Mouse (Mus musculus): ENCODE data around the gene Palld. TPM values are rescaled to one million over a fixed set of nuclear protein-coding genes. Genes with fewer than 3 reads are reported as not detected.

Gene Palld
- polyA plus RNA-seq, 1 experiment, result 58.2 TPM

DNA sequence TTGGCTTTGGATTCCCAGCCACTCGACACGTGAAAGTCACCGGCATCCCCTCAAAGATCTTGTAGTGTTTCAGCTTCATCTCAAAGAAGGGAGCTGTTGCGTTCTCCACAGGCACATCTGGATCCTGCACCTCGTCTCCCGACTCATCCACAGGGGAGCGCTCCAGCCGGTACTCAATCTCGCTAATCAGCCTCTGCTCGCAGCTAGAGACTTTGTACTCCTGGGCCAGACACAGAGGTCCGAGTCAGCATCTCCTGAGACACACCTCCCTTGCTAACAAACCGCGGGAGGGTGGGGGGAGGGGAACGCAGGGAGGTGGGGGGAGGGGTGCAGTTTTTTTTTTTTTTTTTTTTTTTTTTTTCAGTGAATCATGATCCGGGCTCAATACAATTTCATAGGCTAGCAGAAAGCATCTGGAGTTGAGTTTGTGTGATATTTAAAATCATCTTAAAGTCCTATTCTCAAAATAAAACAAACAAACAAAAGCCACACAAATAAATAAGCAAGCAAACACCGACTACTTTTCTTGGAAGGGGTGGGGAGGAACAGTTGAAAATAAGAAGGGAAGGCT, 369.0 kb downstream of the Palld start:
- Histone ChIP-seq H3K36me3 (ENCODE audit: control insufficient read depth, insufficient read depth, low read length) (peaks cover 50% of the 10 kb centered on the region), H3K27ac (ENCODE audit: insufficient read depth, low read depth, low read length) (no peak overlapping the region), H3K27me3 (ENCODE audit: control insufficient read depth, insufficient read depth, low read length) (no peaks in the 10 kb centered on the region), H3K4me3 (ENCODE audit: low read depth, low read length) (no peak overlapping the region), H3K4me1 (ENCODE audit: control insufficient read depth, insufficient read depth, insufficient read length, low read length) (peaks cover 8% of the 10 kb centered on the region)
- TF ChIP-seq CTCF (IDR thresholded peaks at IDR 0.05; ENCODE audit: extremely low read depth, insufficient read length, insufficient replicate concordance, low read depth, low read length), result peak; percentile 19; the same call in 1 of the 2 replicates
- no peak for TF ChIP-seq POLR2A (IDR thresholded peaks at IDR 0.05; ENCODE audit: low read depth, low read length)
- 52% methylated on average over 16 of the region's 16 CpGs for WGBS

DNA sequence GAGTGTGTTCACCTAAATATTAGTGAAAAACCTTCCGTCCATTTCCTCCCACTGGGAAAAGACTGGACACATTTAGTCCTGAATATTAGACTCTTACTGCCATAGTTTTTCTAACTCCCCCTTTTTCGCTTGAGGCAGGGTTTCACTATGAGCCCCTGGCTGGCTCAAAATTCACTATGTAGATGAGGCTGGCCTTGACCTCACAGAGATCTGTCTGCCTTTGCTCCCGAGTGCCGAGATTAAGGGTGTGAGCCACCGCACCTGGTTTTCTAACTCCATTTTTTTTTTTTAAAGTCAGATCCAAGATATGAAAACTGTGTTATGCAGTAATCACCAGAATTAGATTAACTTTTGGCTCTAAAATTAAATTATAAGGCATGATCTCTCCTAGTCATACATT, 369.7 kb downstream of the Palld start:
- H3K27ac ChIP-seq (ENCODE audit: insufficient read depth, low read depth, low read length), result no peak overlapping the region
- WGBS, result 86% methylated on average over 5 of the region's 5 CpGs
- TF ChIP-seq POLR2A (IDR thresholded peaks at IDR 0.05; ENCODE audit: low read depth, low read length) (no peak), CTCF (IDR thresholded peaks at IDR 0.05; ENCODE audit: extremely low read depth, insufficient read length, insufficient replicate concordance, low read depth, low read length) (no peak)
- H3K4me1 ChIP-seq (ENCODE audit: control insufficient read depth, insufficient read depth, insufficient read length, low read length), result peaks cover 11% of the 10 kb centered on the region
- H3K4me3 ChIP-seq (ENCODE audit: low read depth, low read length), result no peak overlapping the region
- no peaks in the 10 kb centered on the region for H3K27me3 ChIP-seq (ENCODE audit: control insufficient read depth, insufficient read depth, low read length)
- H3K36me3 ChIP-seq (ENCODE audit: control insufficient read depth, insufficient read depth, low read length), result peaks cover 45% of the 10 kb centered on the region

DNA sequence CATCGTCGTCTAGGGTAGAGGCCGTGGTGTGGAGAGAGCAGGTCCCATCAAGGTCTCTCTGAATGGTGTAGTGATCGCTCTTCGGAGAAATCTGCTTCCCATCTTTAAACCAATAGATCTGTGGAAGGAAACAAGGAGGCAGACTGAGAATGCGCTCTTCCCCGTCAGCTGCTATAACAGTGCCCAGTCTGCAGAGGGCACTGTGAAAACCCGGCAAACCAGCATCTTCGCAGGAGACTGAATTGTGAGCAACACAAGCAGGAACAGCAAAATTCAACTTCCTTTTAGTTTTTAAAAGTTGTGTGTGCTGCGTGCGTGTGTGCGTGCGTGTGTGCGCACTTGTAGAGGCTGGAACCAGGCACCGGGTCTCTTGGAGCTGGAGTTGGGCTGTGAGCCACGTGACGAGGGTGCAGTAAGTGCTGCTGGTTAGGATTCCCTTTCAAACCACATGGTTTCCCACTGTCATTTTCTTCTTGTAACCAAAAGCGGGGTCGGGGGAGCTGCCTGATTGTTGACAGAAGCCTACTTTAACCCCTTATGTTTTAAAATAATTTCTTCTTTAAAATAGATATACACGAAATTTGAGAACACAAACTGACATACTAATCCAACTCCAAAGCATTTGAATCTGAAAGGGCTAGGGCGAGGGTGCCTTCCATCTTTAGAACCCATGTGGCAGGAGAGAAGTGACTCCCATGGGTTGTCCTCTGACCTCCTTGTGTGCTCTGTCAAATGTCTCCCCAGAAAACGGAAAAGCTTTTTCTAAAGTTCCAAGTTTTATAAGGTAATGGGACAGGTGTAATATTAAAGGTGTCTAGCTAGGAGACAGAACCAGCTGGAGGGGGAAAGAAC, 370.3 kb downstream of the Palld start:
- Histone ChIP-seq H3K36me3 (ENCODE audit: control insufficient read depth, insufficient read depth, low read length) (peaks cover 41% of the 10 kb centered on the region), H3K27me3 (ENCODE audit: control insufficient read depth, insufficient read depth, low read length) (no peaks in the 10 kb centered on the region), H3K4me1 (ENCODE audit: control insufficient read depth, insufficient read depth, insufficient read length, low read length) (peaks cover 11% of the 10 kb centered on the region), H3K27ac (ENCODE audit: insufficient read depth, low read depth, low read length) (no peak overlapping the region), H3K4me3 (ENCODE audit: low read depth, low read length) (no peak overlapping the region)
- 88% methylated on average over 22 of the region's 22 CpGs for WGBS
- TF ChIP-seq POLR2A (IDR thresholded peaks at IDR 0.05; ENCODE audit: low read depth, low read length) (no peak), CTCF (IDR thresholded peaks at IDR 0.05; ENCODE audit: extremely low read depth, insufficient read length, insufficient replicate concordance, low read depth, low read length) (peak; percentile 39; the same call in 1 of the 2 replicates)

DNA sequence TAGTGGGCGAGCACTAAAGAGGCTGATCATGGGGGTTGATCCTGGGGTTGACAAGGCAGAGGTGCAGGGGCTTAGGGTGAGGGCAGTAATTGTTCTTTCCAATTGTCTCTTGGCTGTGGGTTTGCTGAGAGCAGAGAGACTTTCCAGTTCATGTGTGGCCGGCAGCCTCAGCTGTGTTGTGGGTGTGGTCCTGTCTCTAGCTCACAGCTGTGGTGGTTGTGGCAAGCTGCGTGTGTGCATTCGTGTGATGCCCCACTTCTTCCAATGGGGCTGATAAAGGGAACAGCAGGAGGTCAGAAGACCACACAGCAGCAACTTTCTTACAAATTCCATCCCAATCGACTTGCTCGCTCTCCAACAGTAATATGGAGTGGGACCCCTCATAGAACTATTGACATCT, 373.8 kb downstream of the Palld start:
- Histone ChIP-seq H3K27ac (ENCODE audit: insufficient read depth, low read depth, low read length) (peak overlapping the region; percentile 38; the same call in 1 of the 2 replicates), H3K4me1 (ENCODE audit: control insufficient read depth, insufficient read depth, insufficient read length, low read length) (peaks cover 11% of the 10 kb centered on the region), H3K4me3 (ENCODE audit: low read depth, low read length) (no peak overlapping the region), H3K27me3 (ENCODE audit: control insufficient read depth, insufficient read depth, low read length) (no peaks in the 10 kb centered on the region), H3K36me3 (ENCODE audit: control insufficient read depth, insufficient read depth, low read length) (peaks cover 48% of the 10 kb centered on the region)
- WGBS, result 78% methylated on average over 6 of the region's 6 CpGs
- no peak for TF ChIP-seq POLR2A (IDR thresholded peaks at IDR 0.05; ENCODE audit: low read depth, low read length)
- no peak for TF ChIP-seq CTCF (IDR thresholded peaks at IDR 0.05; ENCODE audit: extremely low read depth, insufficient read length, insufficient replicate concordance, low read depth, low read length)

DNA sequence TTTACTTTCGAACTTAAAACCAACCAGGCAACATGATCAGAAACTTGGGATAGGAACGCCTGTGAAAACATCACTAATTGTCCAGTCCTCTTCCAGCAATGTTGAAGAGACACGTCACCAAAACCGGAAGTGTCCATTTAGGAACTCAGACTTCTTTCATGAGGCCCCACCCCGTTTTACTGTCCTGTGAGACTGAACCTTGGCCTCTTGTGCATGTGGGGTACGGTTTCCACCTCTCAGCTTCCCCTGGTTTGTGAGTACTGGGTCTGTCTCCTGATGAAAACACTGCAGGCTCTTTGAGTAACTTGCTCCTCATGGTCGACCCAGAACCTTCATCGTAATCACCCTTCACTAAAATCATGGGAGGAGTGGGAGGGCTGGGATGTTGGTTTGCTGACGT, 374.3 kb downstream of the Palld start:
- TF ChIP-seq CTCF (IDR thresholded peaks at IDR 0.05; ENCODE audit: extremely low read depth, insufficient read length, insufficient replicate concordance, low read depth, low read length) (no peak), POLR2A (IDR thresholded peaks at IDR 0.05; ENCODE audit: low read depth, low read length) (no peak)
- no peak overlapping the region for H3K4me3 ChIP-seq (ENCODE audit: low read depth, low read length)
- 50% methylated on average over 9 of the region's 9 CpGs for WGBS
- H3K4me1 ChIP-seq (ENCODE audit: control insufficient read depth, insufficient read depth, insufficient read length, low read length), result peaks cover 11% of the 10 kb centered on the region
- H3K27me3 ChIP-seq (ENCODE audit: control insufficient read depth, insufficient read depth, low read length), result no peaks in the 10 kb centered on the region
- H3K27ac ChIP-seq (ENCODE audit: insufficient read depth, low read depth, low read length), result peak overlapping the region; percentile 38; the same call in 1 of the 2 replicates
- peaks cover 46% of the 10 kb centered on the region for H3K36me3 ChIP-seq (ENCODE audit: control insufficient read depth, insufficient read depth, low read length)

DNA sequence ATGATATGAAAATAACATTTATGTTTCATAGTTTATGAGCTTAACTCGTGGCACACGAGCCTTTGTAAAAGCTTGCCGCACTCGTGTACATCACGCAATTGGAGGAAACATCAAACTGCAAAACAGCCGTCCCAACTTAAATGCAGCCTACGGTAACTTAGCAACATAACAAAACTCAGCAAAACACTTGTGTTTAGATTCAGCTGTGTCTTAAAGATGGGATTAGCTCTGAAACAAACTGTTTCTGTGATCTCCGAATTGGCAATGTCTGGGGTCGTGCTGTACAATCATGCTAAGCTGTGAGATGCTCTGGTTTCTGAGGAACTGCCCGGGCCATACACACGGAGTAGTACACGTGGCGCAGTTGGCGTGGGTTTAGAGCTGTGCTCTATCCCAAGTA, 375.5 kb downstream of the Palld start:
- 84% methylated on average over 14 of the region's 14 CpGs for WGBS
- H3K36me3 ChIP-seq (ENCODE audit: control insufficient read depth, insufficient read depth, low read length), result peaks cover 45% of the 10 kb centered on the region
- TF ChIP-seq CTCF (IDR thresholded peaks at IDR 0.05; ENCODE audit: extremely low read depth, insufficient read length, insufficient replicate concordance, low read depth, low read length), result no peak
- TF ChIP-seq POLR2A (IDR thresholded peaks at IDR 0.05; ENCODE audit: low read depth, low read length), result no peak

DNA sequence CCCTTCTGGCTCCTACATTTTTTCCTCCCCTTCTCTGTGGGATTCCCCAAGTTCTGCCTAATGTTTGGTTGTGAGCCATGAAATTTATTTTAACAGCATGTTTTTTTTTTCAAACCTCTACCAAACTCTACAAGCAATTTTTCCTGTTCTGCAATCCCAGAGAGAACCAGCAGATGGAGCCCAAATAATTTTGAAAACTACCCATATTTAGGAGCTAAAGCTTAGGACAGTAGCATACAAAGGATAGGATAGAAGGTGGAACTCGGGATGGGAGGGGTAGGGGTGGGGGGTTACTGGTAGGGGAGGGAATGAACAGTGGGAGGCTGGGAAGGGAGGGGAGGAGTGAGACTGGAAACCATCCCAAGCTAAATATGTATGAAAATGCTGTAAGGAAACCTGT, 380.4 kb downstream of the Palld start:
- TF ChIP-seq POLR2A (IDR thresholded peaks at IDR 0.05; ENCODE audit: low read depth, low read length) (no peak), CTCF (IDR thresholded peaks at IDR 0.05; ENCODE audit: extremely low read depth, insufficient read length, insufficient replicate concordance, low read depth, low read length) (peak; percentile 36; the same call in 1 of the 2 replicates)
- 5% methylated on average over 1 of the region's 1 CpGs for WGBS
- H3K36me3 ChIP-seq (ENCODE audit: control insufficient read depth, insufficient read depth, low read length), result peaks cover 42% of the 10 kb centered on the region
- H3K4me1 ChIP-seq (ENCODE audit: control insufficient read depth, insufficient read depth, insufficient read length, low read length), result no peaks in the 10 kb centered on the region
- no peak overlapping the region for H3K4me3 ChIP-seq (ENCODE audit: low read depth, low read length)
- H3K27me3 ChIP-seq (ENCODE audit: control insufficient read depth, insufficient read depth, low read length), result no peaks in the 10 kb centered on the region
- no peak overlapping the region for H3K27ac ChIP-seq (ENCODE audit: insufficient read depth, low read depth, low read length)

More for the DNA sequence above, 375.5 kb downstream of the Palld start:
- Histone ChIP-seq H3K4me3 (ENCODE audit: low read depth, low read length) (no peak overlapping the region), H3K27ac (ENCODE audit: insufficient read depth, low read depth, low read length) (no peak overlapping the region), H3K27me3 (ENCODE audit: control insufficient read depth, insufficient read depth, low read length) (no peaks in the 10 kb centered on the region), H3K4me1 (ENCODE audit: control insufficient read depth, insufficient read depth, insufficient read length, low read length) (peaks cover 11% of the 10 kb centered on the region)

Data from small intestine, adult 2 months (tissue).